8 mouse cellular contexts compared by ENCODE assay signal in genomic region chr8:123835451-123835850, GRCm38 (mm10). TPM values are rescaled to one million over a fixed set of nuclear protein-coding genes. Genes with fewer than 3 reads are reported as not detected.
DNase-seq lines count a peak whose midpoint lies in the region; ATAC-seq and TF ChIP-seq lines count a peak whose summit lies in the region.
"Had no signal": no experiment of that assay in that cellular context is flagged by ENCODE, and none has a peak within 500 bp of the region (broad histone marks: within the 10 kb centered on the region; RNA-seq: fewer than 3 reads in every experiment).

No protein-coding gene starts in this region.

- no peaks in the 10 kb centered on the region for H3K9me3 ChIP-seq in intestine, postnatal 0 days (ENCODE audit: control insufficient read depth)
- H3K9me3 ChIP-seq: heart, embryonic 13.5 days had no signal

- no peaks in the 10 kb centered on the region for H3K4me1 ChIP-seq in intestine, postnatal 0 days (replicated peaks; ENCODE audit: control insufficient read depth, insufficient read depth, low read length)
- H3K4me1 ChIP-seq: heart, embryonic 13.5 days had no signal

- no peak overlapping the region for H3K9ac ChIP-seq in intestine, postnatal 0 days (ENCODE audit: low read depth, low read length)
- H3K9ac ChIP-seq: heart, embryonic 13.5 days had no signal

- WGBS in intestine, postnatal 0 days = 52% methylated on average over 9 of the region's 9 CpGs

- H3K4me3 ChIP-seq in intestine, postnatal 0 days (ENCODE audit: low read depth, low read length) = no peak overlapping the region
- H3K4me3 ChIP-seq: heart, embryonic 13.5 days had no signal

- H3K36me3 ChIP-seq in intestine, postnatal 0 days (ENCODE audit: control insufficient read depth, insufficient read depth) = peaks cover 58% of the 10 kb centered on the region

- 0 out of 2 replicates have a peak, but pooled peaks have one; percentile 55 for ATAC-seq in intestine, postnatal 0 days

- no peak overlapping the region for H3K27ac ChIP-seq in intestine, postnatal 0 days (ENCODE audit: low read depth, low read length)
- H3K27ac ChIP-seq: heart, embryonic 13.5 days had no signal

- no peaks in the 10 kb centered on the region for H3K27me3 ChIP-seq in intestine, postnatal 0 days (replicated peaks; ENCODE audit: control insufficient read depth, insufficient read depth, low read length)
- H3K27me3 ChIP-seq: heart, embryonic 13.5 days had no signal

- peak; percentile 61 for DNase-seq in urinary bladder, postnatal 14 days (ENCODE audit: low spot score)
- no peak for DNase-seq in urinary bladder, adult 2 months (ENCODE audit: low spot score)
- peak; percentile 46 for DNase-seq in adrenal gland, adult 2 months
- DNase-seq in embryo, embryonic 10 days (ENCODE audit: low spot score) = peak; percentile 79
- peak; percentile 51 for DNase-seq in lung, postnatal 10 days
- peak; percentile 33 for DNase-seq in skeletal muscle tissue, adult 2 months (ENCODE audit: low read depth, low spot score)

- no peak overlapping the region for H3K4me2 ChIP-seq in intestine, postnatal 0 days (replicated peaks; ENCODE audit: low read depth)
- H3K4me2 ChIP-seq: heart, embryonic 13.5 days had no signal

- TF ChIP-seq CTCF in intestine, postnatal 0 days (IDR thresholded peaks at IDR 0.05; ENCODE audit: low read depth) = peak; percentile 85

RNA-seq across cellular contexts. Expression of gene Ccsap, which starts 24.6 kb away (rescaled TPM):
- polyA plus RNA-seq in urinary bladder, adult 2 months (2012; rRNA removed) = 2.2 and 2.6 TPM in 2 replicates
- total RNA-seq in adrenal gland, adult 2 months (2021) = 1 to 10 TPM; 1.2 to 2.1 TPM
- 0.70 and 1.3 TPM in 2 replicates for polyA plus RNA-seq in adrenal gland, adult 2 months (2012; rRNA removed)
- polyA plus RNA-seq in intestine, postnatal 0 days (2015; fragmentation: Nextera tagmentation; extraction: Ambion mirVana) = 1.5 and 1.8 TPM in 2 replicates

RNA-seq across cellular contexts. Expression of gene Rab4a, which starts 29.7 kb away (rescaled TPM):
- polyA plus RNA-seq in urinary bladder, adult 2 months (2012; rRNA removed) = 37.0 and 41.4 TPM in 2 replicates
- 10 to 100 TPM; 19.2 to 26.7 TPM for total RNA-seq in adrenal gland, adult 2 months (2021)
- polyA plus RNA-seq in adrenal gland, adult 2 months (2012; rRNA removed) = 13.0 and 19.4 TPM in 2 replicates
- polyA plus RNA-seq in intestine, postnatal 0 days (2015; fragmentation: Nextera tagmentation; extraction: Ambion mirVana) = 104 TPM in 2 replicates

RNA-seq across cellular contexts. Expression of gene Acta1, which starts 59.1 kb away (rescaled TPM):
- polyA plus RNA-seq in urinary bladder, adult 2 months (2012; rRNA removed) = 1,444 and 2,020 TPM in 2 replicates
- total RNA-seq in adrenal gland, adult 2 months (2021) = under 1 TPM; 0.20 to 0.38 TPM
- polyA plus RNA-seq in adrenal gland, adult 2 months (2012; rRNA removed) = 1.2 and 4.7 TPM in 2 replicates
- polyA plus RNA-seq in intestine, postnatal 0 days (2015; fragmentation: Nextera tagmentation; extraction: Ambion mirVana) = 2.7 and 7.6 TPM in 2 replicates

Comparison
In these comparisons a context has a peak if more than half of its experiments do, and no peak if none do; other contexts are left out.
1. RNA of gene Acta1, which starts 59.1 kb away (polyA plus RNA-seq): 1,444 to 2,020 TPM in urinary bladder, adult 2 months; 2.7 to 7.6 TPM in intestine, postnatal 0 days and 1.2 to 4.7 TPM in adrenal gland, adult 2 months; every median in the first group is over 100 times any median in the second.